Mouse (Mus musculus) midbrain, embryonic 13.5 days (tissue): ENCODE measurements around the gene Ptprm. TPM values are rescaled to one million over a fixed set of nuclear protein-coding genes. Genes with fewer than 3 reads are reported as not detected.

Experiments used
- ATAC-seq: fragments of 200-750 bp; cut with Nextera tagmentation; 2 replicates; pipeline ENCODE4 v1.8.0; 2017; ENCODE audit warnings: mild to moderate bottlenecking, moderate TSS enrichment, moderate library complexity
- H3K27ac ChIP-seq: fragments of 300-500 bp; sonication (generic); 2 replicates; pipeline ENCODE4 v1.5.1; 2015; ENCODE audit warnings: inconsistent platforms, mild to moderate bottlenecking, moderate library complexity
- H3K27me3 ChIP-seq: fragments of 300-500 bp; sonication (generic); 2 replicates; pipeline ENCODE4 v1.6.1; 2015; ENCODE audit warnings: mild to moderate bottlenecking, inconsistent platforms
- H3K36me3 ChIP-seq: fragments of 300-500 bp; sonication (generic); 2 replicates; pipeline ENCODE4 v1.6.1; 2015; ENCODE audit warnings: mild to moderate bottlenecking, inconsistent platforms
- H3K4me1 ChIP-seq: fragments of 300-500 bp; sonication (generic); replicated peaks from 2 replicates; pipeline ENCODE4 v1.6.1; 2015; ENCODE audit warnings: inconsistent platforms
- H3K4me2 ChIP-seq: fragments of 300-500 bp; sonication (generic); replicated peaks from 2 replicates; pipeline ENCODE4 v1.6.1; 2015; ENCODE audit warnings: moderate library complexity, mild to moderate bottlenecking, inconsistent platforms
- H3K4me3 ChIP-seq: fragments of 300-500 bp; sonication (generic); replicated peaks from 2 replicates; pipeline ENCODE4 v1.5.1; 2015; ENCODE audit warnings: mild to moderate bottlenecking, inconsistent platforms
- H3K9ac ChIP-seq: fragments of 300-500 bp; sonication (generic); replicated peaks from 2 replicates; pipeline ENCODE4 v1.6.1; 2015; ENCODE audit warnings: mild to moderate bottlenecking, inconsistent platforms
- H3K9me3 ChIP-seq: fragments of 300-500 bp; sonication (generic); 2 replicates; pipeline ENCODE4 v1.6.1; 2016; ENCODE audit warnings: mild to moderate bottlenecking, inconsistent platforms
- WGBS: fragments of 180-500 bp; shearing (Covaris S2); methylation state at CpG from one replicate; pipeline ENCODE4 v1.1.7; 2015; 5-methylcytosine and 5-hydroxymethylcytosine counted together
- polyA plus RNA-seq: library from polyadenylated mRNA; unstranded; fragments of >200 nt; fragmentation: Nextera tagmentation; extraction: Ambion mirVana; gene quantifications from 2 replicates; pipeline ENCODE4 v1.2.1, GENCODE M21; 2015

Gene Ptprm
- polyA plus RNA-seq, 1 experiment from 2014 or later = 10.6 TPM

- Histone ChIP-seq H3K27ac (peak overlapping the region; percentile 66), H3K27me3 (no peaks in the 10 kb centered on the region), H3K36me3 (no peaks in the 10 kb centered on the region), H3K4me3 (no peak overlapping the region), H3K9ac (no peak overlapping the region), H3K4me2 (no peak overlapping the region), H3K4me1 (no peaks in the 10 kb centered on the region; the same call in 1 of the 2 replicates), H3K9me3 (no peaks in the 10 kb centered on the region)
- 66% methylated on average over 21 of the region's 21 CpGs for WGBS
- ATAC-seq = peak; percentile 45; the same call in 1 of the 2 replicates
Measured at GRCm38 (mm10) chr17:67274531-67275094, 79.6 kb downstream of the Ptprm start.

- H3K9me3 ChIP-seq = no peaks in the 10 kb centered on the region
- H3K4me3 ChIP-seq = no peak overlapping the region
- no peak overlapping the region for H3K9ac ChIP-seq
- H3K36me3 ChIP-seq = no peaks in the 10 kb centered on the region
- H3K4me1 ChIP-seq = no peaks in the 10 kb centered on the region; the same call in 1 of the 2 replicates
- H3K27me3 ChIP-seq = no peaks in the 10 kb centered on the region
- H3K27ac ChIP-seq = no peak overlapping the region
- no peak overlapping the region for H3K4me2 ChIP-seq
- ATAC-seq = no peak
Measured at GRCm38 (mm10) chr17:67272928-67273327, 81.3 kb downstream of the Ptprm start.

GRCm38 (mm10) chr17:67268475-67269080, 85.7 kb downstream of the Ptprm start:
- Histone ChIP-seq H3K4me1 (no peaks in the 10 kb centered on the region), H3K9me3 (no peaks in the 10 kb centered on the region), H3K9ac (no peak overlapping the region), H3K27me3 (no peaks in the 10 kb centered on the region), H3K36me3 (no peaks in the 10 kb centered on the region), H3K4me2 (no peak overlapping the region), H3K4me3 (no peak overlapping the region), H3K27ac (no peak overlapping the region)
- 83% methylated on average over 9 of the region's 9 CpGs for WGBS
- ATAC-seq = no peak

GRCm38 (mm10) chr17:67266270-67266669, 88.0 kb downstream of the Ptprm start:
- Histone ChIP-seq H3K4me2 (no peak overlapping the region), H3K9me3 (no peaks in the 10 kb centered on the region), H3K27ac (no peak overlapping the region), H3K27me3 (no peaks in the 10 kb centered on the region), H3K4me1 (no peaks in the 10 kb centered on the region), H3K9ac (no peak overlapping the region), H3K4me3 (no peak overlapping the region), H3K36me3 (no peaks in the 10 kb centered on the region)
- no peak for ATAC-seq
- 94% methylated on average over 6 of the region's 6 CpGs for WGBS

GRCm38 (mm10) chr17:67265520-67265919, 88.7 kb downstream of the Ptprm start:
- Histone ChIP-seq H3K9me3 (no peaks in the 10 kb centered on the region), H3K4me1 (no peaks in the 10 kb centered on the region), H3K4me2 (no peak overlapping the region), H3K27me3 (no peaks in the 10 kb centered on the region), H3K27ac (no peak overlapping the region), H3K4me3 (no peak overlapping the region), H3K9ac (no peak overlapping the region), H3K36me3 (no peaks in the 10 kb centered on the region)
- ATAC-seq = no peak
- 88% methylated on average over 4 of the region's 4 CpGs for WGBS

GRCm38 (mm10) chr17:67264716-67265115, 89.5 kb downstream of the Ptprm start:
- H3K9me3 ChIP-seq = no peaks in the 10 kb centered on the region
- H3K4me3 ChIP-seq = no peak overlapping the region
- no peak for ATAC-seq
- WGBS = 96% methylated on average over 6 of the region's 6 CpGs
- H3K4me1 ChIP-seq = no peaks in the 10 kb centered on the region
- H3K9ac ChIP-seq = no peak overlapping the region
- no peaks in the 10 kb centered on the region for H3K36me3 ChIP-seq
- no peak overlapping the region for H3K4me2 ChIP-seq
- no peak overlapping the region for H3K27ac ChIP-seq
- H3K27me3 ChIP-seq = no peaks in the 10 kb centered on the region

GRCm38 (mm10) chr17:67263024-67263423, 91.2 kb downstream of the Ptprm start:
- Histone ChIP-seq H3K4me2 (no peak overlapping the region), H3K36me3 (no peaks in the 10 kb centered on the region), H3K4me3 (no peak overlapping the region), H3K27ac (no peak overlapping the region), H3K9me3 (no peaks in the 10 kb centered on the region), H3K4me1 (no peaks in the 10 kb centered on the region), H3K9ac (no peak overlapping the region), H3K27me3 (no peaks in the 10 kb centered on the region)
- ATAC-seq = no peak
- WGBS = 73% methylated on average over 1 of the region's 1 CpGs

- no peak for ATAC-seq
- 91% methylated on average over 4 of the region's 4 CpGs for WGBS
- Histone ChIP-seq H3K27ac (no peak overlapping the region), H3K9ac (no peak overlapping the region), H3K27me3 (no peaks in the 10 kb centered on the region), H3K4me2 (no peak overlapping the region), H3K36me3 (no peaks in the 10 kb centered on the region), H3K9me3 (no peaks in the 10 kb centered on the region), H3K4me1 (no peaks in the 10 kb centered on the region), H3K4me3 (no peak overlapping the region)
Measured at GRCm38 (mm10) chr17:67260016-67260415, 94.2 kb downstream of the Ptprm start.

GRCm38 (mm10) chr17:67257780-67258179, 96.5 kb downstream of the Ptprm start:
- no peaks in the 10 kb centered on the region for H3K9me3 ChIP-seq
- H3K9ac ChIP-seq = no peak overlapping the region
- no peaks in the 10 kb centered on the region for H3K27me3 ChIP-seq
- no peaks in the 10 kb centered on the region for H3K36me3 ChIP-seq
- no peak overlapping the region for H3K4me2 ChIP-seq
- no peak overlapping the region for H3K4me3 ChIP-seq
- H3K27ac ChIP-seq = no peak overlapping the region
- ATAC-seq = no peak
- whole genome bisulfite sequencing = 91% methylated on average over 5 of the region's 5 CpGs
- H3K4me1 ChIP-seq = no peaks in the 10 kb centered on the region

- Histone ChIP-seq H3K4me1 (no peaks in the 10 kb centered on the region), H3K27me3 (no peaks in the 10 kb centered on the region), H3K9me3 (no peaks in the 10 kb centered on the region), H3K4me3 (no peak overlapping the region), H3K9ac (no peak overlapping the region), H3K36me3 (no peaks in the 10 kb centered on the region), H3K4me2 (no peak overlapping the region), H3K27ac (no peak overlapping the region)
- no peak for ATAC-seq
- WGBS = 81% methylated on average over 5 of the region's 6 CpGs
Measured at GRCm38 (mm10) chr17:67256171-67256570, 98.1 kb downstream of the Ptprm start.

- Histone ChIP-seq H3K27ac (no peak overlapping the region), H3K9ac (no peak overlapping the region), H3K4me2 (no peak overlapping the region), H3K9me3 (no peaks in the 10 kb centered on the region), H3K27me3 (no peaks in the 10 kb centered on the region), H3K36me3 (no peaks in the 10 kb centered on the region), H3K4me3 (no peak overlapping the region), H3K4me1 (no peaks in the 10 kb centered on the region)
- no peak for ATAC-seq
- WGBS = 74% methylated on average over 4 of the region's 4 CpGs
Measured at GRCm38 (mm10) chr17:67253445-67253844, 100.8 kb downstream of the Ptprm start.

- no peak overlapping the region for H3K4me3 ChIP-seq
- H3K4me1 ChIP-seq = no peaks in the 10 kb centered on the region
- no peaks in the 10 kb centered on the region for H3K36me3 ChIP-seq
- no peak overlapping the region for H3K27ac ChIP-seq
- no peak for ATAC-seq
- no peak overlapping the region for H3K9ac ChIP-seq
- H3K4me2 ChIP-seq = no peak overlapping the region
- 71% methylated on average over 6 of the region's 6 CpGs for WGBS
- H3K27me3 ChIP-seq = no peaks in the 10 kb centered on the region
- H3K9me3 ChIP-seq = no peaks in the 10 kb centered on the region
Measured at GRCm38 (mm10) chr17:67252992-67253391, 101.3 kb downstream of the Ptprm start.
